9 mouse cellular contexts compared by ENCODE assay signal in genomic region chr13:56554409-56554808, GRCm38 (mm10). TPM values are rescaled to one million over a fixed set of nuclear protein-coding genes. Genes with fewer than 3 reads are reported as not detected.
DNase-seq lines count a peak whose midpoint lies in the region; ATAC-seq and TF ChIP-seq lines count a peak whose summit lies in the region.
"Had no signal": no experiment of that assay in that cellular context is flagged by ENCODE, and none has a peak within 500 bp of the region (broad histone marks: within the 10 kb centered on the region; RNA-seq: fewer than 3 reads in every experiment).

No protein-coding gene starts in this region.

- H3K9me3 ChIP-seq in intestine, embryonic 14.5 days (ENCODE audit: control insufficient read depth, low read length), result no peaks in the 10 kb centered on the region
- no peaks in the 10 kb centered on the region for H3K9me3 ChIP-seq in intestine, embryonic 16.5 days (ENCODE audit: control insufficient read depth, low read length)
- H3K9me3 ChIP-seq in E14TG2a.4 (ENCODE audit: low read length), result no peaks in the 10 kb centered on the region
- no peaks in the 10 kb centered on the region for H3K9me3 ChIP-seq in embryonic facial prominence, embryonic 10.5 days
- no peaks in the 10 kb centered on the region for H3K9me3 ChIP-seq in midbrain, embryonic 16.5 days (replicated peaks; ENCODE audit: control insufficient read depth, low read length, poor library complexity, severe bottlenecking)

- no peak for ATAC-seq in intestine, embryonic 14.5 days (replicated peaks; ENCODE audit: low FRiP score, low TSS enrichment, low read depth)
- no peak for ATAC-seq in intestine, embryonic 16.5 days
- peak; percentile 54; the same call in 1 of the 2 replicates for ATAC-seq in midbrain, embryonic 16.5 days
- ATAC-seq in megakaryocyte, adult 5-6 weeks (ENCODE audit: poor library complexity, severe bottlenecking), result no peak

- no peaks in the 10 kb centered on the region for H3K36me3 ChIP-seq in intestine, embryonic 14.5 days (ENCODE audit: control insufficient read depth, insufficient read depth, low read length)
- no peaks in the 10 kb centered on the region for H3K36me3 ChIP-seq in intestine, embryonic 16.5 days (ENCODE audit: control insufficient read depth, insufficient read depth, low read length)
- H3K36me3 ChIP-seq in E14TG2a.4 (ENCODE audit: insufficient read depth, low read length), result no peaks in the 10 kb centered on the region
- no peaks in the 10 kb centered on the region for H3K36me3 ChIP-seq in embryonic facial prominence, embryonic 10.5 days (replicated peaks)
- H3K36me3 ChIP-seq in midbrain, embryonic 16.5 days (ENCODE audit: control insufficient read depth, insufficient read depth, low read length), result no peaks in the 10 kb centered on the region

- H3K4me2 ChIP-seq in intestine, embryonic 14.5 days (ENCODE audit: low read length), result no peak overlapping the region
- H3K4me2 ChIP-seq in intestine, embryonic 16.5 days (ENCODE audit: low read depth, low read length), result no peak overlapping the region
- no peak overlapping the region for H3K4me2 ChIP-seq in midbrain, embryonic 16.5 days (ENCODE audit: low read length)

- no peak overlapping the region for H3K9ac ChIP-seq in intestine, embryonic 14.5 days (ENCODE audit: low read length)
- no peak overlapping the region for H3K9ac ChIP-seq in intestine, embryonic 16.5 days (ENCODE audit: low read depth, low read length)
- H3K9ac ChIP-seq in midbrain, embryonic 16.5 days (ENCODE audit: low read depth, low read length), result no peak overlapping the region

- H3K4me3 ChIP-seq in intestine, embryonic 14.5 days (ENCODE audit: low read depth, low read length), result no peak overlapping the region
- H3K4me3 ChIP-seq in intestine, embryonic 16.5 days (ENCODE audit: low read length), result no peak overlapping the region
- H3K4me3 ChIP-seq in E14TG2a.4 (replicated peaks; ENCODE audit: low read length), result no peak overlapping the region
- no peak overlapping the region for H3K4me3 ChIP-seq in embryonic facial prominence, embryonic 10.5 days
- H3K4me3 ChIP-seq in midbrain, embryonic 16.5 days (ENCODE audit: low read depth, low read length), result no peak overlapping the region

- no peaks in the 10 kb centered on the region for H3K27me3 ChIP-seq in intestine, embryonic 14.5 days (replicated peaks; ENCODE audit: control insufficient read depth, insufficient read depth, low read length)
- H3K27me3 ChIP-seq in intestine, embryonic 16.5 days (replicated peaks; ENCODE audit: control insufficient read depth, insufficient read depth, low read length), result no peaks in the 10 kb centered on the region
- no peaks in the 10 kb centered on the region; the same call in 1 of the 2 replicates for H3K27me3 ChIP-seq in E14TG2a.4 (ENCODE audit: insufficient read depth, low read length)
- no peaks in the 10 kb centered on the region for H3K27me3 ChIP-seq in embryonic facial prominence, embryonic 10.5 days (replicated peaks; ENCODE audit: low read depth, poor library complexity, severe bottlenecking)
- H3K27me3 ChIP-seq in midbrain, embryonic 16.5 days (ENCODE audit: control insufficient read depth, insufficient read depth, low read depth, low read length), result no peaks in the 10 kb centered on the region

- DNase-seq in intestine, embryonic 14.5 days (ENCODE audit: low spot score), result peak; percentile 73
- peak; percentile 68 for DNase-seq in embryonic facial prominence, embryonic 10.5 days (ENCODE audit: low spot score)
- DNase-seq in layer of hippocampus, adult 18-20 months (ENCODE audit: low spot score in 2 of 2), result peak; percentile 8 to 39
- DNase-seq in yolk sac, embryonic 10.5 days (ENCODE audit: low spot score), result peak; percentile 64

- H3K27ac ChIP-seq in intestine, embryonic 14.5 days (ENCODE audit: low read depth), result no peak overlapping the region
- H3K27ac ChIP-seq in intestine, embryonic 16.5 days (ENCODE audit: low read length), result no peak overlapping the region
- H3K27ac ChIP-seq in embryonic facial prominence, embryonic 10.5 days (replicated peaks), result 0 out of 2 replicates have a peak overlapping the region, but pooled peaks have one; percentile 40
- H3K27ac ChIP-seq in midbrain, embryonic 16.5 days (ENCODE audit: low read length), result no peak overlapping the region

- peak; percentile 63 for TF ChIP-seq CTCF in E14TG2a.4 (conservative IDR thresholded peaks at IDR 0.05; ENCODE audit: low read length)

- WGBS in intestine, embryonic 14.5 days, result 18% methylated on average over 2 of the region's 2 CpGs
- WGBS in intestine, embryonic 16.5 days, result 25% methylated on average over 2 of the region's 2 CpGs
- 11% methylated on average over 2 of the region's 2 CpGs for WGBS in embryonic facial prominence, embryonic 10.5 days
- 2% methylated on average over 2 of the region's 2 CpGs for WGBS in midbrain, embryonic 16.5 days

- 0 out of 2 replicates have a peak, but pooled peaks cover 10% of the 10 kb centered on the region for H3K4me1 ChIP-seq in intestine, embryonic 14.5 days (replicated peaks; ENCODE audit: control insufficient read depth, insufficient read depth, low read length)
- peaks cover 19% of the 10 kb centered on the region for H3K4me1 ChIP-seq in intestine, embryonic 16.5 days (ENCODE audit: control insufficient read depth, insufficient read depth, low read length)
- H3K4me1 ChIP-seq in E14TG2a.4 (replicated peaks; ENCODE audit: low read depth, low read length), result 0 out of 2 replicates have a peak, but pooled peaks cover 5% of the 10 kb centered on the region
- peaks cover 32% of the 10 kb centered on the region for H3K4me1 ChIP-seq in embryonic facial prominence, embryonic 10.5 days
- H3K4me1 ChIP-seq in midbrain, embryonic 16.5 days (ENCODE audit: control insufficient read depth, insufficient read depth, low read length), result peaks cover 8% of the 10 kb centered on the region

RNA-seq across cellular contexts. Expression of gene Lect2, which starts 6.1 kb away (rescaled TPM):
- polyA plus RNA-seq in intestine, embryonic 14.5 days (2014; fragmentation: Nextera tagmentation; extraction: Ambion mirVana), result 10.5 and 14.1 TPM in 2 replicates
- 10.3 and 15.4 TPM in 2 replicates for polyA plus RNA-seq in intestine, embryonic 16.5 days (2015; fragmentation: Nextera tagmentation; extraction: Ambion mirVana)
- polyA plus RNA-seq in embryonic facial prominence, embryonic 10.5 days (2016; fragmentation: Nextera tagmentation; extraction: Ambion mirVana), result not detected in 2 replicates
- not detected for total RNA-seq in layer of hippocampus, adult 18-20 months (2021)
- not detected in 2 replicates for polyA plus RNA-seq in midbrain, embryonic 16.5 days (2015; fragmentation: Nextera tagmentation; extraction: Ambion mirVana)
- total RNA-seq in megakaryocyte, adult 5-6 weeks (2015), result not detected in 2 replicates
- not detected in 2 replicates for total RNA-seq in megakaryocyte, adult 5-6 weeks (2017)
- total RNA-seq: left cerebral cortex, postnatal 36 days had no signal

RNA-seq across cellular contexts. Expression of gene Fbxl21, which starts 32.1 kb away (rescaled TPM):
- 3.2 and 3.8 TPM in 2 replicates for polyA plus RNA-seq in intestine, embryonic 14.5 days (2014; fragmentation: Nextera tagmentation; extraction: Ambion mirVana)
- 1.6 and 2.1 TPM in 2 replicates for polyA plus RNA-seq in intestine, embryonic 16.5 days (2015; fragmentation: Nextera tagmentation; extraction: Ambion mirVana)
- 1.3 TPM in 2 replicates for polyA plus RNA-seq in embryonic facial prominence, embryonic 10.5 days (2016; fragmentation: Nextera tagmentation; extraction: Ambion mirVana)
- 1 to 10 TPM; 6.7 to 8.5 TPM for total RNA-seq in layer of hippocampus, adult 18-20 months (2021)
- 3.2 and 3.3 TPM in 2 replicates for polyA plus RNA-seq in midbrain, embryonic 16.5 days (2015; fragmentation: Nextera tagmentation; extraction: Ambion mirVana)
- not detected in 2 replicates for total RNA-seq in megakaryocyte, adult 5-6 weeks (2015)
- total RNA-seq in megakaryocyte, adult 5-6 weeks (2017), result not detected in 2 replicates

RNA-seq across cellular contexts. Expression of gene Tgfbi, which starts 54.9 kb away (rescaled TPM):
- polyA plus RNA-seq in intestine, embryonic 14.5 days (2014; fragmentation: Nextera tagmentation; extraction: Ambion mirVana), result 123 and 163 TPM in 2 replicates
- 122 and 124 TPM in 2 replicates for polyA plus RNA-seq in intestine, embryonic 16.5 days (2015; fragmentation: Nextera tagmentation; extraction: Ambion mirVana)
- polyA plus RNA-seq in embryonic facial prominence, embryonic 10.5 days (2016; fragmentation: Nextera tagmentation; extraction: Ambion mirVana), result 50.1 and 65.4 TPM in 2 replicates
- total RNA-seq in layer of hippocampus, adult 18-20 months (2021), result 1 to 10 TPM; 2.4 to 3.2 TPM
- 2.9 and 4.1 TPM in 2 replicates for polyA plus RNA-seq in midbrain, embryonic 16.5 days (2015; fragmentation: Nextera tagmentation; extraction: Ambion mirVana)
- 321 and 326 TPM in 2 replicates for total RNA-seq in megakaryocyte, adult 5-6 weeks (2015)
- total RNA-seq in megakaryocyte, adult 5-6 weeks (2017), result 505 and 532 TPM in 2 replicates

Comparison
In these comparisons a context has a peak if more than half of its experiments do, and no peak if none do; other contexts are left out.
1. RNA of gene Lect2, which starts 6.1 kb away (polyA plus RNA-seq): 10.3 to 15.4 TPM in intestine, embryonic 16.5 days and 10.5 to 14.1 TPM in intestine, embryonic 14.5 days; not detected in midbrain, embryonic 16.5 days and not detected in embryonic facial prominence, embryonic 10.5 days; every median in the first group is over 10 times any median in the second.
2. Peak in every context shown above with its lines, with median percentiles within 50 percentile points of each other: DNase-seq.